Mouse (Mus musculus): ENCODE measurements at regions not wholly inside any gene's neighbourhood (a gene's known extent, or its start where the extent isn't known, plus 50 kb on each side); places are given as distances from the start of the nearest gene placed in this dataset.
"Not testable (repeated sequence)": the region's sequence is repeated elsewhere in the genome, so short reads cannot be mapped to it uniquely, and the experiment has no call there.

DNA sequence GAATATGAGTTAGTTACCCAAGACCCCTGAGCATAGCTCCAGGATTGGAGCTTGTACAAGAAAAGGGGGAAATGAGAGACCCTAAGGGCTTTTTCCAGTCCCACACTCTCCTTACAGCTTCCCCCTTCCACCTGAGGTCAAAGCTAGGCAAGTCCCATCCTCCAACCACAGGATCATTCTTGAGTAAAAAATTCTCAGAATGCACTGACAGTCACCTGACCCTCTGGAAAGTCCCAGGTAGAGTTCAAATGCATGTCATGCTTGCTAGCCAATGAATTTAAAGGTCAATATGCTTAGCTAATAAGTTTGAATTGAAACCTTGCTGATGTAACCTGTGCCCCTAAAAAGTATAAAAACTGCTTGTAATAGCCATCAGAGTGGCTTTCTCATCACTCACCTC, 434.4 kb upstream of the 2610301B20Rik start:
- in situ Hi-C loops (cut with MboI; ENCODE audit: low pct_unique_long_range_greater_than_20kb in 1 of 2, low sequenced_read_pairs in 2 of 2, unreplicated experiment in 1 of 2): not testable (repeated sequence)

DNA sequence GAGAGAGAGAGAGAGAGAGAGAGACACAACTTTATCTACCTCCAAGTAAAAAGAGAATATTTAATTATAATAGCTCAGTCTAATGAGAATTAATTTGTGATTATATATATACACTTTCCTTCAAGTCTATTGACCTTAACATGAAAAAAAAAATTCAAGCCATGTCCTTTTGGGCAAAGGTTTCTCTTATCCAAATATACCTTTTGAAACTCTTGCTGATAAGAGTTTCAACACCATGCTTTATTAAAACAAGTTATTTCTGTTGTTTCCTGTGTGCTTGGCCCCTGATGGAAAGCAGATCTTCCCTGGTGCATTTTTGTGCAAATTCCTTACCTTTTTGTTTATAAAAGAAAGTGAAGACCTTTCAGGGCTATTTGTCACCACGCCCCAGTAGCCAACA, 414.7 kb upstream of the 2610301B20Rik start:
- in situ Hi-C loops (cut with MboI; ENCODE audit: low pct_unique_long_range_greater_than_20kb in 1 of 2, low sequenced_read_pairs in 2 of 2, unreplicated experiment in 1 of 2): no loop called here

DNA sequence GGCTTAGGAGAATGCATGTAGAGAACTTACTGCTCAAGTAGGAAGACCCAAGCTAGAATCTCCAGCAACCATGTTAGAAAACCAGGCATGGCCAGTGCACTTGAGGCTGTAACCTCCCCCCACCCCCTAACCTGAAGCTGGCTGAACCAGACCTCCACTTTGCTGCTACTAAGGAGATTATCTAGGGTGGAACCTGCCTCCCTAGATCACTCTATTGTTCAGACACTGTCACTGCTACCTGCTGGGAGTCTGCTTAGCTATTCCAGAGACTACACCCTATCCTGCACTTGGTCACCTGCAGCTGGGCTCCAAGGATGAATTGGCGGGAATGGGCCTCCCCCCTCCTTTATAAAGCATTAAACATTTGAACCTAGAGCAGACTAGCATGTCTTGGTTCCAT, 393.4 kb upstream of the 2610301B20Rik start:
- in situ Hi-C loops (cut with MboI; ENCODE audit: low pct_unique_long_range_greater_than_20kb in 1 of 2, low sequenced_read_pairs in 2 of 2, unreplicated experiment in 1 of 2): no loop called here

DNA sequence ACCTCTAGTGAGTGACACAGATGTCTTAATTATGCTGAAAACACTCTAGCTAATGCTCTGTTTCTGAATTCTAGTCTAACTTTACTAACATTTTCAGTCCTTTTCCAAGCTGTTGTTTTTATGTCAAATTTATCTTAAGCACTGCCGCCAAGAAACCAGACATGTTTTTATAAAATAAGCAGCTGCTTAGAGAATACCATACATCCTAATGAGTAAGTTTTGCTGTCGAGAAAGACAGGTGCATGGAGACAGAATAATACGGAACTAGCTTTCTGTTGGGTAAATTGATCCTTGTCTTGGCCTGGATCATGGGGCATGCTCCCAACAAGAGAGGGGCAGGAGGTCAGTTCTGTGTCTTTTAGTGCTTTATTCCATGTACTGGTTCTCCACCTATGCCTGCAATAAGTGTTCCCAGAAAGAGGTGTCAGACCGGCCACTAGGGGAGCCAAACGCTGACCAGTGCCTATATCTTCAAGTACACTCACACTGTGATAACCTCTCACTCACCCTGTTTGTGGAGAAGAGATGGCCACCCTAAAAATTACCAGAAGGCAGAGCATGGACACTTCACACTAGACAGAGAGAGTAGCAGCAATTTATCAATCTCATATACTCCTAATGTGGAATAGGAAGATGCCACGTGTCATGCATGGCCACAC, 366.0 kb upstream of the 2610301B20Rik start:
- in situ Hi-C loops (cut with MboI; ENCODE audit: low pct_unique_long_range_greater_than_20kb in 1 of 2, low sequenced_read_pairs in 2 of 2, unreplicated experiment in 1 of 2): no loop called here

DNA sequence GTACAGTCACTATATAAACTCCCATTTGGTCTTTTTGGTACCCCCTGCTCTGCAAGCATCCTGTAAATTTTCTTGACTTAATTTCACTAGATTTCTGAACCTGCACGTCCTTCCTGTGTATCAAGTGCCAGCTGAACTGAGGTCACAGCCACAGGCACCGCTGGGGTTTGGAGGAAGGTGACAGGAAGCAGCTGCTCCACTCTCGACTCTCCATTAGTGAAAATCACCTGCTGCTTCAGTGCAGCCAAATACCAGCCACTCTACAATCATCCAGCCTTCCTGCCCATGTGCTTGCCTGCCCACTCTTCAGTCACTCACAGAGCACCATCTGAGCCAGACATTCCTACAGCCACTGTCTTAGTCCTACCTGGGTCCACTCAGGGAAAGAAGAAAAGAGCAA, 364.3 kb upstream of the 2610301B20Rik start:
- in situ Hi-C loops (cut with MboI; ENCODE audit: low pct_unique_long_range_greater_than_20kb in 1 of 2, low sequenced_read_pairs in 2 of 2, unreplicated experiment in 1 of 2): no loop called here

DNA sequence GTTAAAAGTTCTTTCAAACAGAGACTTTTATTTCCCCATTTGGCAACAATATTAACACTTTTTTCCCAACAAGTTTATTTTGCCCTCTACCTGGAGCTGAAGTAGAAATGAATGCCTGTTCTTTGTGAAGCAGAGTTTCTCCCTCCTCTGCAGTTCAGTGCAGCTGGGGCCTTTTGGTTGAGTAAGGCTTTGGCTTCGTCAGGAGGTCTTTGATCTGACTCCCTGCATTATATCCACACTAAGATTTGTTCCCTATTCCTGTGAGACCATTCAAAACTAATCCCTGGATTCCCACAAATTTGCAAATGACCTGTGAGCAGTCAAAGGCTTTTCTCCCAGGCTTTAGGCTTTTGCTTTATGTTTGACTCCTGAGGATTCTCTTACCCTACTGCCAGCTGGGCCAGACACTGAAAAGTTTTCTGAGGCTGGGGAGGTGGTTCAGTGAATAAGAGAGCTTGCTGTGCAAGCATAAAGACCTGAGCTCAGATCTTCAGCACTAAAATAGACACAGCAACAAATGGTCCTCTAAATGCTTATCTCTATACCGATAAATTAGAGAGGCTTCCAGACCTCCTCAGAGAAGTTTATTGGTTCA, 323.5 kb upstream of the 2610301B20Rik start:
- in situ Hi-C loops (cut with MboI; ENCODE audit: low pct_unique_long_range_greater_than_20kb in 1 of 2, low sequenced_read_pairs in 2 of 2, unreplicated experiment in 1 of 2): loop anchor here in 1 of 2 experiments (25.0 kb wide), 1 partner anchor 264 kb away; no protein-coding TSS in a partner anchor

DNA sequence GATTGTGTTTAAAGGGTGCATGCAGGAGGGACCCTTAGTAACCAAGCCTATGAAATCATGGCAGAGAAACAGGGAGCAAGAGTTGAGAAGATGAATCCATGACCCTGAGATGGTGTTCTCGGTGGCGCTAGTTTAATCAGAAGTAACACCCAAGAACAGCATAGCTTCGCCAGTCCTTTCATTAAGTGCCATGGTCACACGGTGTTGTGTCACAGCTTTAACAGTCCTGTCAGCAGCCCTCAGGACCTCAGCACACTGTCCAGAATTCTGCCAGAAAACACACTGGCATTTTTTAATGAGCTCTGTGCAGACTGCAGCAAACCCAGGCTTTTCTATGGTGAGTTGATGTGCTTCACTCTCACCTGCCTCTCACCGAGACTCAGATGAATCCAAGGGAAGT, 320.6 kb upstream of the 2610301B20Rik start:
- in situ Hi-C loops (cut with MboI; ENCODE audit: low pct_unique_long_range_greater_than_20kb in 1 of 2, low sequenced_read_pairs in 2 of 2, unreplicated experiment in 1 of 2): loop anchor here in 1 of 2 experiments (25.0 kb wide), 1 partner anchor 266 kb away; no protein-coding TSS in a partner anchor

DNA sequence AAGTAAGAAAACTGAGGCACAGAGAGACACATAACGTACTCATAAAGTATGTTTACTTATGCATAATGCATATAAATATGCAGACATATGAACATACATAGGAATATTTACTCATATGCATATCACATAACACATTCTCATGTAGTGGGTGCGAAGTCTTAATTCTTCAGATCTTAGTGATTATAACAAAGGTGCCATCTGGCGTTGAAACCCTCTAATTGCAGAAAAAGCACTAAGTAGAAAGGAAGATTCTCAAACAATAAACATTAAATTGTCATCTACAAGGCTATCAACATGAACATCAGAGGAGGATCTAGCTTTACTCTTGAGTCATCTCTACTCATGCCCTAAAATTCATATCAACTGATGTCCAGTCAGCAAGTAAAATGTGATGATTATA, 314.2 kb upstream of the 2610301B20Rik start:
- in situ Hi-C loops (cut with MboI; ENCODE audit: low pct_unique_long_range_greater_than_20kb in 1 of 2, low sequenced_read_pairs in 2 of 2, unreplicated experiment in 1 of 2): loop anchor here in 1 of 2 experiments (25.0 kb wide), 1 partner anchor 273 kb away; no protein-coding TSS in a partner anchor

DNA sequence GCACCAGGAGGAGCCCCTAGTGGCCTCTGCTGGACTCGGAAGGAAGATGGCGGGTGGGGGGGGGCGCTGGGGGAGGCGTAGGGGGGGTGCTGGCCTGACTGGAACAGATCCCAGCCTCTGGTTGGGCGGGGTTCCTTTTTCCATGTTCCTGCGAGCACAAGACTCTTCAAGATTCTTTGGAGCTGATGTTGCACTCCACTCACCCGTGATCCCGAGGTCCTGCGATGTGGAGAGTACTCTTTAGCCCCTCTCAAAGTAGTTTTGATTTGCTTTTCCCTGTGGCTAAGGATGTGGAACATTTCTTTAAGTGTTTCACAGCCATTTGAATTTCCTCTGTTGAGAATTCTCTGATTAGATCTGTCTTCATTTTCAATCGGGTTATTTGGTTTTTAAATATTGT, 269.8 kb upstream of the 2610301B20Rik start:
- in situ Hi-C loops (cut with MboI; ENCODE audit: low pct_unique_long_range_greater_than_20kb in 1 of 2, low sequenced_read_pairs in 2 of 2, unreplicated experiment in 1 of 2): no loop called here

DNA sequence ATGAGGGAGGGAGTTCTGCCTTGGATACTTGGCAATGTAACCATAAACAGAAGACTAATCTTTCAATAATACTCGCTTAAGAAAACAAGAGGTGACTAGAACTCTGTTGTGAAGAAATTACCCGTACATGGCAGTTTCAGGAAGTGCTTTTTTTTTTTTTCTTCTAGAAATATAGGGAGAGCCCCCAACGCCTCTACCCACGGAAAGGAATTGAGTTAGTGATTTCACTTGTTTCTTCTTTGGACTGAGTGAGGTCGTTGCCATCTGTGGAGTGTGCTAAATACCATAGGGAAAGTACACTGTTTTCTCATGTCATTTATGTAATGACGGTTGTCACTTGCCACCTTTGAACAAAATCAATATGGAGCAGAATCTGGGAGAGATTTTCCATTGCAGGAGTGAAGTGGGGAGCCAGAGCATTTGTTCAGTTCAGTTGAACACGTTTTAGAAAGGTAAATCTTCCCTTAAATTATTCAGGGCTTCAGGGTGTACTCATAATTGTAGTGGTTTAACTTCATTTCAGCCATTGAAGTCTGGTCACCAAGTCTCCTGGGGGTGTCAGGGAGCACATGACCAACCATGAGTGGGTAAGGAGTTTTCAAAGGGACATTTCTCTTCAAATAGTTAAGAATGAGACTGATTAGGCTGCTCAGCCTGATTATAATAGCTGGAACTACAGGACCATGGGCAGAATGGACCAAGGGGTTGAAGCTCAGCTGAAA, 266.3 kb upstream of the 2610301B20Rik start:
- in situ Hi-C loops (cut with MboI; ENCODE audit: low pct_unique_long_range_greater_than_20kb in 1 of 2, low sequenced_read_pairs in 2 of 2, unreplicated experiment in 1 of 2): no loop called here

DNA sequence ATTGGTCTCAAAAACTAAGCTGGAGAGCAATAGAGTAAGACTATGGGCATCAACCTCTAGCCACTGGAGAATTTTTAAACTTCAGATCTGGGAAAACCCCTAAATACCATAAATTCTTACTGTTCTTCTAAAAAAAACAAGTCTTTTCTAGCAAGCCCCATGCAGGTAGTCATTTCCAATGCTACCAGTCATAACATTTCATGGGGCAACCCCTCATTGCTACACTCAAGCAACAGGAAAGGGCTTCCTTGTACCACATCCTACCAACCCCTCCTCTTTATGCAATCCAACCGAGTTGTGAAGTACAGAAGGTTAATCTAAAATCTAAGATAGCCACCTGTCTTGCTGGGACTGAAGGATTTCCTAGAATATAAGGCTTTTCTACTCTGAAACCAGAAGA, 263.5 kb upstream of the 2610301B20Rik start:
- in situ Hi-C loops (cut with MboI; ENCODE audit: low pct_unique_long_range_greater_than_20kb in 1 of 2, low sequenced_read_pairs in 2 of 2, unreplicated experiment in 1 of 2): no loop called here
